Mouse (Mus musculus) monocyte, adult 5-6 weeks (primary cell): ENCODE measurements around the gene Pla2g4a. TPM values are rescaled to one million over a fixed set of nuclear protein-coding genes. Genes with fewer than 3 reads are reported as not detected.

Experiments
- total RNA-seq: library from RNA; stranded (forward); fragments of 200-1000, 200-491, 200-594 nt; gene quantifications from 3 replicates; pipeline ENCODE4 v1.2.3, GENCODE M21; 2017

Pla2g4a gene
- total RNA-seq, 1 experiment from 2014 or later, result 30.5 TPM

Other genes starting within 250 kb of the Pla2g4a start
- 15.4 to 31.1 TPM (median 29.7 TPM) in 3 replicates for gene Ptgs2, start 138.7 kb upstream of the Pla2g4a start, total RNA-seq